Mouse (Mus musculus) left cerebral cortex, postnatal 36 days (tissue): Measurements from ENCODE around the gene Ahnak2. TPM values are rescaled to one million over a fixed set of nuclear protein-coding genes. Genes with fewer than 3 reads are reported as not detected.
A peak's percentile ranks its signal among the peaks of the same experiment; 100 is the strongest.

Source experiments
- microRNA-seq: library from miRNA; unstranded; fragments of <30 nt; microRNA quantifications from one replicate; pipeline ENCODE4 v1.2.0, GENCODE M21; 2022
- total RNA-seq, 2 experiments: library from RNA; stranded (reverse); gene quantifications; 2 replicates each; pipeline ENCODE4 v1.2.3; 2021

Ahnak2 gene
- total RNA-seq, 2 experiments from 2014 or later: 6.1 to 6.8 TPM

Small RNAs within 50 kb of the gene (microRNA-seq; reads per million reads assigned to microRNA genes)
- 4.6 reads per million, percentile 14 among the genes with 10 or more reads in this experiment for gene Mir6940

Other genes starting within 250 kb of the Ahnak2 start
- 100 to 1,000 TPM; 128 to 143 TPM for gene Inf2, start 213.9 kb downstream of the Ahnak2 start, total RNA-seq
- 10 to 100 TPM; 14.3 to 25.8 TPM for gene Adssl1, start 182.6 kb downstream of the Ahnak2 start, total RNA-seq
- gene Siva1, start 158.0 kb downstream of the Ahnak2 start, total RNA-seq: 10 to 100 TPM; 17.8 to 23.0 TPM
- gene Akt1, start 127.8 kb downstream of the Ahnak2 start, total RNA-seq: 100 to 1,000 TPM; 143 to 162 TPM
- under 1 TPM; 0.70 to 0.81 TPM for gene Zbtb42, start 123.8 kb downstream of the Ahnak2 start, total RNA-seq
- 100 to 1,000 TPM; 258 to 267 TPM for gene Cep170b, start 82.2 kb downstream of the Ahnak2 start, total RNA-seq
- gene Pld4, start 42.0 kb downstream of the Ahnak2 start, total RNA-seq: 10 to 100 TPM in 1 of 2 experiments, 1 to 10 TPM in 1; 9.3 to 10.3 TPM
- gene Clba1, start 6.3 kb upstream of the Ahnak2 start, total RNA-seq: 10 to 100 TPM; 17.4 to 22.1 TPM
- gene Cdca4, start 26.8 kb upstream of the Ahnak2 start, total RNA-seq: 10 to 100 TPM in 1 of 2 experiments, 1 to 10 TPM in 1; 9.2 to 10.9 TPM
- gene Gpr132, start 65.6 kb upstream of the Ahnak2 start, total RNA-seq: not detected
- gene Jag2, start 127.1 kb upstream of the Ahnak2 start, total RNA-seq: 10 to 100 TPM; 47.9 to 61.7 TPM
- gene Nudt14, start 139.5 kb upstream of the Ahnak2 start, total RNA-seq: 10 to 100 TPM; 11.0 to 12.3 TPM
- gene Btbd6, start 173.8 kb upstream of the Ahnak2 start, total RNA-seq: 10 to 100 TPM; 59.3 to 74.3 TPM
- gene Brf1, start 198.0 kb upstream of the Ahnak2 start, total RNA-seq: 10 to 100 TPM; 41.4 to 55.5 TPM
- 10 to 100 TPM; 70.4 to 74.2 TPM for gene Pacs2, start 211.9 kb upstream of the Ahnak2 start, total RNA-seq